Mouse (Mus musculus): Measurements from ENCODE around the gene Vat1l. TPM values are rescaled to one million over a fixed set of nuclear protein-coding genes. Genes with fewer than 3 reads are reported as not detected.

The Vat1l gene
- polyA plus RNA-seq (2014; fragmentation: Nextera tagmentation; extraction: Ambion mirVana), result 29.7 and 32.2 TPM in 2 replicates

GRCm38 (mm10) chr8:114205221-114205901 lies at the start of gene Vat1l:
Gene Vat1l, plus strand, starts transcription at chr8:114205612.
- Histone ChIP-seq H3K4me1 (ENCODE audit: control insufficient read depth, insufficient read depth, low read length) (peaks cover 10% of the 10 kb centered on the region; the same call in 1 of the 2 replicates), H3K9me3 (replicated peaks; ENCODE audit: control insufficient read depth, low read length) (no peaks in the 10 kb centered on the region), H3K27me3 (replicated peaks; ENCODE audit: control insufficient read depth, insufficient read depth, low read length) (no peaks in the 10 kb centered on the region), H3K9ac (ENCODE audit: low read length) (peak within 1 kb of the TSS; percentile 65), H3K4me2 (ENCODE audit: low read length) (peak within 1 kb of the TSS; percentile 81), H3K27ac (ENCODE audit: low read depth, low read length) (no peak within 1 kb of the TSS), H3K36me3 (ENCODE audit: control insufficient read depth, insufficient read depth, low read length) (no peaks in the 10 kb centered on the region), H3K4me3 (ENCODE audit: low read depth, low read length) (peak within 1 kb of the TSS; percentile 52)
- ATAC-seq (peak; percentile 90), DNase-seq (ENCODE audit: low spot score) (peak; percentile 74)
- under 1% methylated on average over 39 of the region's 39 CpGs for WGBS

- Histone ChIP-seq H3K4me3 (ENCODE audit: low read depth, low read length) (no peak overlapping the region), H3K9ac (ENCODE audit: low read length) (no peak overlapping the region), H3K9me3 (replicated peaks; ENCODE audit: control insufficient read depth, low read length) (no peaks in the 10 kb centered on the region), H3K4me1 (ENCODE audit: control insufficient read depth, insufficient read depth, low read length) (no peaks in the 10 kb centered on the region), H3K36me3 (ENCODE audit: control insufficient read depth, insufficient read depth, low read length) (no peaks in the 10 kb centered on the region), H3K4me2 (ENCODE audit: low read length) (no peak overlapping the region), H3K27ac (ENCODE audit: low read depth, low read length) (no peak overlapping the region), H3K27me3 (replicated peaks; ENCODE audit: control insufficient read depth, insufficient read depth, low read length) (no peaks in the 10 kb centered on the region)
- no peak for ATAC-seq
- peak; percentile 50 for DNase-seq (ENCODE audit: low spot score)
- 30% methylated on average over 2 of the region's 2 CpGs for WGBS
Observed at GRCm38 (mm10) chr8:114158586-114158985, 46.8 kb upstream of the Vat1l start.

DNA sequence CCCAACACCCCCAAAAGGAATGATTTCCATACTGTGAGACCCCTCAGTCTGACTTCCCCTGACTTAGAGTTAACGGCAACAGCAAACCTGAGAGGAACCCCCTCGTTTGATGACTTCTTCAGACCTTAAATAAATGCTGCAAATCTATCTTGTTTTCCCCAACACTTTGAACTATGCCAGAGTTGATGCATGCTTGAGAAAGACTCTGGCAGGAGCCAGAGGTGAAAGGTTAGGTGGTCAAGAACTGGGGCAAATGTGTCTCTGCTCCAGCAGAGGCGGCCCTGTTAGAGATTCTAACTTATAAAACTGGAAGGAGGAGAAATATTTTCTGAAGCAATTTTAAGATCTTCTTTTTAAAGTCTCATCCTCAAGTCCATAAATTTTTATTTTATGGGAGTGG lies 45.7 kb upstream of the Vat1l start:
- H3K9ac ChIP-seq (ENCODE audit: low read length), result no peak overlapping the region
- H3K4me2 ChIP-seq (ENCODE audit: low read length), result no peak overlapping the region
- no peaks in the 10 kb centered on the region for H3K4me1 ChIP-seq (ENCODE audit: control insufficient read depth, insufficient read depth, low read length)
- no peak for DNase-seq (ENCODE audit: low spot score)
- H3K36me3 ChIP-seq (ENCODE audit: control insufficient read depth, insufficient read depth, low read length), result no peaks in the 10 kb centered on the region
- no peaks in the 10 kb centered on the region for H3K9me3 ChIP-seq (replicated peaks; ENCODE audit: control insufficient read depth, low read length)
- 91% methylated on average over 3 of the region's 3 CpGs for WGBS
- H3K4me3 ChIP-seq (ENCODE audit: low read depth, low read length), result no peak overlapping the region
- no peak overlapping the region for H3K27ac ChIP-seq (ENCODE audit: low read depth, low read length)
- H3K27me3 ChIP-seq (replicated peaks; ENCODE audit: control insufficient read depth, insufficient read depth, low read length), result no peaks in the 10 kb centered on the region
- no peak for ATAC-seq

GRCm38 (mm10) chr8:114163871-114164270 lies 41.5 kb upstream of the Vat1l start:
- 84% methylated on average over 3 of the region's 3 CpGs for WGBS
- no peaks in the 10 kb centered on the region for H3K9me3 ChIP-seq (replicated peaks; ENCODE audit: control insufficient read depth, low read length)
- no peak overlapping the region for H3K4me3 ChIP-seq (ENCODE audit: low read depth, low read length)
- no peaks in the 10 kb centered on the region for H3K36me3 ChIP-seq (ENCODE audit: control insufficient read depth, insufficient read depth, low read length)
- no peak overlapping the region for H3K9ac ChIP-seq (ENCODE audit: low read length)
- H3K4me2 ChIP-seq (ENCODE audit: low read length), result no peak overlapping the region
- no peaks in the 10 kb centered on the region for H3K27me3 ChIP-seq (replicated peaks; ENCODE audit: control insufficient read depth, insufficient read depth, low read length)
- no peak for DNase-seq (ENCODE audit: low spot score)
- H3K4me1 ChIP-seq (ENCODE audit: control insufficient read depth, insufficient read depth, low read length), result 0 out of 2 replicates have a peak, but pooled peaks cover 2% of the 10 kb centered on the region
- no peak overlapping the region for H3K27ac ChIP-seq (ENCODE audit: low read depth, low read length)
- ATAC-seq, result no peak

GRCm38 (mm10) chr8:114164444-114165096 lies 40.8 kb upstream of the Vat1l start:
- no peaks in the 10 kb centered on the region for H3K36me3 ChIP-seq (ENCODE audit: control insufficient read depth, insufficient read depth, low read length)
- no peaks in the 10 kb centered on the region for H3K9me3 ChIP-seq (replicated peaks; ENCODE audit: control insufficient read depth, low read length)
- no peak overlapping the region for H3K4me2 ChIP-seq (ENCODE audit: low read length)
- ATAC-seq, result no peak
- no peaks in the 10 kb centered on the region for H3K27me3 ChIP-seq (replicated peaks; ENCODE audit: control insufficient read depth, insufficient read depth, low read length)
- H3K9ac ChIP-seq (ENCODE audit: low read length), result no peak overlapping the region
- no peak overlapping the region for H3K27ac ChIP-seq (ENCODE audit: low read depth, low read length)
- 0 out of 2 replicates have a peak, but pooled peaks cover 2% of the 10 kb centered on the region for H3K4me1 ChIP-seq (ENCODE audit: control insufficient read depth, insufficient read depth, low read length)
- no peak overlapping the region for H3K4me3 ChIP-seq (ENCODE audit: low read depth, low read length)
- 86% methylated on average over 6 of the region's 6 CpGs for whole genome bisulfite sequencing
- DNase-seq (ENCODE audit: low spot score), result no peak

GRCm38 (mm10) chr8:114165741-114166140 lies 39.7 kb upstream of the Vat1l start:
- Histone ChIP-seq H3K27ac (ENCODE audit: low read depth, low read length) (no peak overlapping the region), H3K9me3 (replicated peaks; ENCODE audit: control insufficient read depth, low read length) (no peaks in the 10 kb centered on the region), H3K4me3 (ENCODE audit: low read depth, low read length) (no peak overlapping the region), H3K27me3 (replicated peaks; ENCODE audit: control insufficient read depth, insufficient read depth, low read length) (no peaks in the 10 kb centered on the region), H3K36me3 (ENCODE audit: control insufficient read depth, insufficient read depth, low read length) (no peaks in the 10 kb centered on the region), H3K4me1 (ENCODE audit: control insufficient read depth, insufficient read depth, low read length) (0 out of 2 replicates have a peak, but pooled peaks cover 2% of the 10 kb centered on the region), H3K4me2 (ENCODE audit: low read length) (no peak overlapping the region), H3K9ac (ENCODE audit: low read length) (no peak overlapping the region)
- ATAC-seq (no peak), DNase-seq (ENCODE audit: low spot score) (peak; percentile 16)
- WGBS, result 34% methylated on average over 2 of the region's 2 CpGs

- no peak overlapping the region for H3K27ac ChIP-seq (ENCODE audit: low read depth, low read length)
- DNase-seq (ENCODE audit: low spot score) (no peak), ATAC-seq (no peak)
- no peak overlapping the region for H3K4me3 ChIP-seq (ENCODE audit: low read depth, low read length)
- H3K9me3 ChIP-seq (replicated peaks; ENCODE audit: control insufficient read depth, low read length), result no peaks in the 10 kb centered on the region
- H3K4me2 ChIP-seq (ENCODE audit: low read length), result no peak overlapping the region
- no peak overlapping the region for H3K9ac ChIP-seq (ENCODE audit: low read length)
- no peaks in the 10 kb centered on the region for H3K36me3 ChIP-seq (ENCODE audit: control insufficient read depth, insufficient read depth, low read length)
- H3K27me3 ChIP-seq (replicated peaks; ENCODE audit: control insufficient read depth, insufficient read depth, low read length), result no peaks in the 10 kb centered on the region
- no peaks in the 10 kb centered on the region for H3K4me1 ChIP-seq (ENCODE audit: control insufficient read depth, insufficient read depth, low read length)
- WGBS, result 64% methylated on average over 3 of the region's 3 CpGs
Observed at GRCm38 (mm10) chr8:114176721-114177120, 28.7 kb upstream of the Vat1l start.

DNA sequence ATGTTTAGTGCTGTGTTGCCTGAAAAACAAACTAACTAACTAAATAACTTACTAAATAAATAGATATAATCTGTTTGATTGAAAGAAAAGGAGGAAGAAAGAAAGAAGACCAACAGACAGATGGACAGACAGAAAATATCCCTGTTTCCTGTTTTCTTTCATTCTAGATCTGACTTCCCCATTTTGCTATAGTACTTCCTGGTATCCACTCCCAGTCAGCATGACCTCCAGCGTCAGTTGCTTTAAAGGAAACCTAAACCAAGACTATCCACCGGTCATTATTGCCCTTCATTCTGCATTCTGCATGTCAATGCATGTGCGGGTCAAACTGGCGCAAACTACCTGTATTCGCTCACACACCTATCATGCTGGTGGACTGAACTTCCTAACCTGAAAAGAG lies 12.1 kb upstream of the Vat1l start:
- no peak overlapping the region for H3K4me3 ChIP-seq (ENCODE audit: low read depth, low read length)
- H3K27me3 ChIP-seq (replicated peaks; ENCODE audit: control insufficient read depth, insufficient read depth, low read length), result no peaks in the 10 kb centered on the region
- DNase-seq (ENCODE audit: low spot score) (no peak), ATAC-seq (no peak)
- no peaks in the 10 kb centered on the region for H3K9me3 ChIP-seq (replicated peaks; ENCODE audit: control insufficient read depth, low read length)
- H3K4me1 ChIP-seq (ENCODE audit: control insufficient read depth, insufficient read depth, low read length), result no peaks in the 10 kb centered on the region
- no peak overlapping the region for H3K27ac ChIP-seq (ENCODE audit: low read depth, low read length)
- H3K4me2 ChIP-seq (ENCODE audit: low read length), result no peak overlapping the region
- H3K36me3 ChIP-seq (ENCODE audit: control insufficient read depth, insufficient read depth, low read length), result no peaks in the 10 kb centered on the region
- WGBS, result 90% methylated on average over 5 of the region's 5 CpGs
- H3K9ac ChIP-seq (ENCODE audit: low read length), result no peak overlapping the region

DNA sequence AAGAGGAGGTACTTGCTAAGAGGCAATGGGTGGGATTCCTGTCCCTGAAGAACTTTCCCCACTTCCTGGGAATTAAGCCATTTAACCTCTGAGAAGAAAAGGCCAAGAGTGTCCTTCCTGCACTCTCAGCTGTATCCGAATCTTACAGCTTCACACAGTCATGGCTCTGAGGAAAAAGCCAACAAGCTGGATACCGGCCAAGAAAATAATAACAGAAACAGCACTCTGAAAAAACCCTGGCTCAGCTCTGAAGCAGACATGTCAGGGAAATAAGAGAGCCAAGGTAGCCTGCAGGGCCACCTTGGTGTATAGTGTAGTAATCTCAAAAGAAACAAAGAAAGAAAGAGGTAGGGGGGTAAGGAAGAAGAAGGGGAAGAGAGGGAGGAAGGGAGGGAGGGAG lies 6.4 kb upstream of the Vat1l start:
- WGBS, result 62% methylated on average over 2 of the region's 2 CpGs
- ATAC-seq (no peak), DNase-seq (ENCODE audit: low spot score) (peak; percentile 42)
- H3K4me3 ChIP-seq (ENCODE audit: low read depth, low read length), result no peak overlapping the region
- H3K27me3 ChIP-seq (replicated peaks; ENCODE audit: control insufficient read depth, insufficient read depth, low read length), result no peaks in the 10 kb centered on the region
- no peaks in the 10 kb centered on the region for H3K4me1 ChIP-seq (ENCODE audit: control insufficient read depth, insufficient read depth, low read length)
- H3K27ac ChIP-seq (ENCODE audit: low read depth, low read length), result no peak overlapping the region
- H3K9me3 ChIP-seq (replicated peaks; ENCODE audit: control insufficient read depth, low read length), result no peaks in the 10 kb centered on the region
- no peak overlapping the region for H3K4me2 ChIP-seq (ENCODE audit: low read length)
- H3K9ac ChIP-seq (ENCODE audit: low read length), result no peak overlapping the region
- H3K36me3 ChIP-seq (ENCODE audit: control insufficient read depth, insufficient read depth, low read length), result no peaks in the 10 kb centered on the region
